Mouse (Mus musculus) cerebellum, adult 2 months (tissue): ENCODE data around the gene Oaz2. TPM values are rescaled to one million over a fixed set of nuclear protein-coding genes. Genes with fewer than 3 reads are reported as not detected.
A peak's percentile ranks its signal among the peaks of the same experiment; 100 is the strongest.

Experiments
- DNase-seq, 2 experiments: peaks; one replicate each; pipeline ENCODE4 v3.0.0; 2021
- H3K27ac ChIP-seq: fragments of 200-500 bp; 2 replicates; pipeline ENCODE4 v1.5.1; 2012; ENCODE audit warnings: low read length, control low read depth, inconsistent platforms; ENCODE audit not compliant: insufficient read depth
- H3K27me3 ChIP-seq: fragments of 200-500 bp; 2 replicates; pipeline ENCODE4 v1.6.1; 2012; ENCODE audit warnings: inconsistent platforms, mild to moderate bottlenecking, low read length, moderate library complexity; ENCODE audit not compliant: control insufficient read depth, insufficient read depth
- H3K4me1 ChIP-seq: fragments of 200-500 bp; 2 replicates; pipeline ENCODE4 v1.6.1; 2011; ENCODE audit warnings: low read length; ENCODE audit not compliant: control insufficient read depth, insufficient read depth
- H3K4me3 ChIP-seq: fragments of 200-500 bp; replicated peaks from 2 replicates; pipeline ENCODE3; 2011; ENCODE audit warnings: mild to moderate bottlenecking, low read depth, low read length, control low read depth; ENCODE audit not compliant: insufficient read depth
- CTCF ChIP-seq: fragments of 200-500 bp; IDR thresholded peaks from 2 replicates; pipeline ENCODE4 v1.5.1; 2011; ENCODE audit warnings: low read depth, mild to moderate bottlenecking, control low read depth, low read length, moderate library complexity, borderline replicate concordance; ENCODE audit not compliant: insufficient read depth
- POLR2A ChIP-seq: fragments of 200-500 bp; IDR thresholded peaks from 2 replicates; pipeline ENCODE4 v1.6.1; 2011; ENCODE audit warnings: low read length, control low read depth, borderline replicate concordance; ENCODE audit not compliant: insufficient read depth
- WGBS: fragments of 180-500 bp; shearing (Covaris S2); methylation state at CpG from one replicate; pipeline ENCODE4 v1.1.7; 2018; 5-methylcytosine and 5-hydroxymethylcytosine counted together
- polyA plus RNA-seq: library from polyadenylated mRNA; depleted of rRNA; stranded (reverse); fragments of >200 nt; gene quantifications from 2 replicates; pipeline ENCODE4 v1.2.3, GENCODE M21; 2012; rRNA removed

Gene Oaz2
- 218 and 230 TPM in 2 replicates for polyA plus RNA-seq

DNA sequence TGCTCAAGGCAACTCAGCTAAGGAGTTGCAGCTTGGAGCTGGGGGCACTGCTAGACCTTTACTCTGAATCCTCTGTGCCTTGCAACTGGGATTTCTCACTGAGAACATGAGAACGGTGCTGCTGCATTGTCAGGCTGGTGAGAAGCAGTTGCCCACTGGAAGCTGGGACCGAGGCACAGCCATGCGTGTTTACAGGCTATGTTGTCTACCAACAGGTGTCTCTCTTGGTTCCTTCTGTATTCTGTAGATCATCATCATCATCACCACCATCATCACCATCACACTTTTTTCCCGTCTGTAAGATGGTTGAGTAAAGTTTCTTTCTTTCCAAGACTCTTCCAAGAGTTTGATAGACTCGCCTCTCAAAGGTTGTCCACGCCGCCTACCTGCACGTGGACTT is at the start of gene Oaz2:
Gene Oaz2, plus strand, starts transcription at position 301 of the 400 bp plus-strand sequence.
- H3K27me3 ChIP-seq = no peaks in the 10 kb centered on the region
- WGBS = 93% methylated on average over 8 of the region's 8 CpGs
- H3K27ac ChIP-seq = no peak within 1 kb of the TSS
- TF ChIP-seq CTCF (no peak), POLR2A (no peak)
- H3K4me3 ChIP-seq = no peak within 1 kb of the TSS
- H3K4me1 ChIP-seq = no peaks in the 10 kb centered on the region
- no peak for DNase-seq

DNA sequence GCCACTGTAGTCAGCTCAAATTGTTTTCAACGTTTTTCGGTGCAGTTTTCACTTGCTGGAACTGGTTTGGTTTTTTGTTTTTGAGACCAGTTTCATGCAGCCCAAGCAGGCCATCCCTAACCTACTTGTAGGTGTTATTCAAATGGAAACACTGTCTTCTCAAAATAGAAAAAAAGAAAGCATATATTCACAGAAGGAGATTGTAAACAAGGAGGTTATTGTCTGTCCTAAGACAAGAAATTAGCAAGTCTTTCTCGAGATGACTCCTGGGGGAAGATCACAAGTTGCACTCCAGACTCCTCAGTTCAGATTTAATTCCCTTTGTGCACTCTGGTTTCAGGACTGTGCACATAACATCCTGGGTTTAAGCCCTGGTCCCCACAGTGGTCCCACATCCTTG is 48.5 kb upstream of the Oaz2 start:
- 64% methylated on average over 3 of the region's 3 CpGs for WGBS

DNA sequence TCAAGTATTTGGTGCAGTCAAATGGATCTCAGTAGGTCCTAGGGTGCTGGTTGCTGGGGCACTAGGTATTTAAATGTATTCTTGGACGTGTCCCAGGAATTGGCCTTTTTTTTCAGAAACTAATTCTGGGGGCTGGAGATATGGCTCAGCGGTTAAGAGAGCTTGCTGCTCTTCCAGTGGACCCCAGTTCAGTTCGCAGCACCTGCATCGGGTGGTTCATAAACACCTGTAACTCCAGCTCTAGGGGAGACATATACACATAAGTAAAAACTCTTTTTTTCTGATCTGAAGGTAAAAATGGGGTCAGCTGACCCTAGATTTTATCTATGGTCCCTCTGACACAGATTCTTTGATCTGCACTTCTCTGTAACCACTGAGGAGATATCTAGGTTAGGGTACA is 46.6 kb upstream of the Oaz2 start:
- Histone ChIP-seq H3K4me1 (no peaks in the 10 kb centered on the region), H3K27ac (no peak overlapping the region), H3K27me3 (no peaks in the 10 kb centered on the region; the same call in 1 of the 2 replicates), H3K4me3 (no peak overlapping the region)
- DNase-seq = no peak
- 80% methylated on average over 4 of the region's 4 CpGs for WGBS
- TF ChIP-seq CTCF = no peak
- TF ChIP-seq POLR2A = no peak

More for the DNA sequence above, 48.5 kb upstream of the Oaz2 start:
- no peak overlapping the region for H3K27ac ChIP-seq
- H3K27me3 ChIP-seq = no peaks in the 10 kb centered on the region
- TF ChIP-seq CTCF (no peak), POLR2A (no peak)
- no peak overlapping the region for H3K4me3 ChIP-seq
- H3K4me1 ChIP-seq = no peaks in the 10 kb centered on the region
- no peak for DNase-seq

DNA sequence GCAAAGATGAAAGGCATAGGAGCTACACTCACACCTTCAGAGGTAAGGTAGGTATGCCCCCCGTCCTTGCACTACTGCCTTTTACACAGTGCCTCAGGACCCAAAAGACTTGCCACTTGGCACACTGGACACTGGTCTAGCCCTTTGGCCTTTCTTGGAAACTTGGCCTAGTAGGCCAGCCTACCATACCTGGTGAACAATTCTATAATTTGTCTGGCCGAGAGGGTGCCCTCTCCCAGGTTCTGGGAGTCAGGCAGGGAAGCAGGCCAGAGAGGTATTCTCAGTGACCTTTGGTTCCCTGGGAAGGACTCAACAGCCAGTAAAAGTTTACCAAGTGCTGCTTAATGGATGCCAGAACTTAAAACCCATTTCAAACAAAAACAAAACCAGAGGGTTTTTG is 46.1 kb upstream of the Oaz2 start:
- H3K27me3 ChIP-seq = no peaks in the 10 kb centered on the region; the same call in 1 of the 2 replicates
- H3K27ac ChIP-seq = no peak overlapping the region
- no peak overlapping the region for H3K4me3 ChIP-seq
- TF ChIP-seq POLR2A (no peak), CTCF (no peak)
- no peak for DNase-seq
- H3K4me1 ChIP-seq = no peaks in the 10 kb centered on the region
- 76% methylated on average over 2 of the region's 2 CpGs for WGBS

DNA sequence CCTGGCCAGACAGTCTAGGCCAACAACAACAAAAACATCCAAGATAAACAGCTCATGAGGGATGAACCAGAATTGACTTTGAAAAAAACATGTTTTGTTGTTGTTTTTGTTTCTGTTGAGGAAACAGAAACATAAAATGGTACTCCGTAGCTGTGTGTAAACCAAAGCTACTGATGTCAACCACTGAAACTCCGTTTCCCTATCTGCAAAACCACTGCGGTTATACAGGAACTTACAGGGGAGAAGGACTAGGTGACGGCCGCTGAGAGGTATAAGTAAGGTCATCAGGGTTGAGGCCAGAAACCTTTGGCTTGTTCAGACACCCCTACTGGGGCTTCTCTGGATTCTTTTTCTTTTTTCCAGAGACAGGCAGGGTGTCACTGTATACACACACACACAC is 45.0 kb upstream of the Oaz2 start:
- no peak for DNase-seq
- 93% methylated on average over 5 of the region's 5 CpGs for WGBS
- no peak overlapping the region for H3K4me3 ChIP-seq
- TF ChIP-seq CTCF = no peak
- no peak for TF ChIP-seq POLR2A
- H3K27me3 ChIP-seq = no peaks in the 10 kb centered on the region; the same call in 1 of the 2 replicates
- H3K4me1 ChIP-seq = no peaks in the 10 kb centered on the region
- no peak overlapping the region for H3K27ac ChIP-seq

DNA sequence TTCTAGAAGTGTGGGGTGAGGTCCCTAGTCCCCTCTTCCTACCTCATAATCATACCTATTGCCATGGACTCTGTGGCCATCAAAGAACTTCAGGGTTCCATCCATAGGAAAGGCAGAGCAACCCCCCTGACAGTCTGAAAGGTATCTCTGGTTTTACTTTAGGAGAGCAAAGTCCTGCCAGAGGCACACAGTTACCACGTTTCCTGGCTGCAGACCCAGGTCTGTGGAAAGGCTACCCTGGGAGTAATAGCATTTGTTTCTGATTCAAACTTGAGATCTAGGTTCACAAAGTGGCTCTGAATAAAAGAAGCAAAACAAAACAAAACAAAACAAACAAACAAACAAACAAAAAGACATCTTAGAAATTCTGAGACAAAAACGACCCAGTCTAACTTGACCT is 43.5 kb upstream of the Oaz2 start:
- TF ChIP-seq CTCF (no peak), POLR2A (no peak)
- 68% methylated on average over 2 of the region's 2 CpGs for WGBS

DNA sequence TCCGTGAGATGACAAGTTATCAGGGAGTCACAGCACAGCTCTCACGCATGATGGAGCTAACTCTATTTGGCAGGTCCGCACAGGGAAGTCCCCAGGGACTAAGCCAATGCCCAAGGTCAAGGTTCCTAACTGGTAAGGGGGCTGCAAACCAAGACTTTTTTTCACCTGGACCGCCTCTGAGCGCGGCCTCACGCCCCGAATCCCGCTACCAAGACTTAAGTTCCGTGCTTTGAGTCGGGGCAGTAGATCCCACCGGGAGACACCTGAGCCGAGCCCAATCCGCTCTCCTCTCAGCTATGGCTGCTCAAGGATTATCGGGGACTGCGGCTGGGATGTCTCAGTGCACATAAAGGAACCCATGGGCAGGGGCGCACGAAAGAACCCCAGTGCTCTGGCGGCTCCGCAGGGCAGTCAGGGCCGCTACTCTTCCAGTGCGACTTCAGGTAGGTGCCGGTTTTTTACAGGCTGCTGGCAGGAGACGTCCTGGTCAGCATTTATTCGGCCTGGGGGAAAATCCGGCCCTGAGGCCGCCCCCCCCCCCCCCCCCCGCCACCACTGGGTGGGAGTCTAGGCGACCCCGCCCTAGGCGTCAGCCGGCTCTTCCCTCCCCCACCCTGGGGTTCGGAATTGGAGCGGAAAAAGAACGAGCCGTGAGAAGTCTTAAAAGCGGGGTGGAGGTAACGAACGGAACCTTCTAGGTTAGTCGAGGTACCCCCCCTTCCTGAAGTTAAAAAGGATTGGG is 38.6 kb upstream of the Oaz2 start, which contains the start of gene Rbpms2:
Gene Rbpms2, plus strand, starts transcription at position 624 of the 742 bp plus-strand sequence.
- Histone ChIP-seq H3K4me3 (peak within 1 kb of the TSS; percentile 43), H3K27me3 (peaks cover 12% of the 10 kb centered on the region; the same call in 1 of the 2 replicates), H3K27ac (no peak within 1 kb of the TSS), H3K4me1 (no peaks in the 10 kb centered on the region)
- WGBS = 4% methylated on average over 37 of the region's 40 CpGs
- TF ChIP-seq POLR2A (no peak), CTCF (no peak)
- peak in 1 of 2 experiments; percentile 13 for DNase-seq

More for the DNA sequence above, 43.5 kb upstream of the Oaz2 start:
- DNase-seq = no peak
- H3K27ac ChIP-seq = no peak overlapping the region
- H3K4me1 ChIP-seq = no peaks in the 10 kb centered on the region
- no peak overlapping the region for H3K4me3 ChIP-seq
- peaks cover under 1% of the 10 kb centered on the region; the same call in 1 of the 2 replicates for H3K27me3 ChIP-seq

DNA sequence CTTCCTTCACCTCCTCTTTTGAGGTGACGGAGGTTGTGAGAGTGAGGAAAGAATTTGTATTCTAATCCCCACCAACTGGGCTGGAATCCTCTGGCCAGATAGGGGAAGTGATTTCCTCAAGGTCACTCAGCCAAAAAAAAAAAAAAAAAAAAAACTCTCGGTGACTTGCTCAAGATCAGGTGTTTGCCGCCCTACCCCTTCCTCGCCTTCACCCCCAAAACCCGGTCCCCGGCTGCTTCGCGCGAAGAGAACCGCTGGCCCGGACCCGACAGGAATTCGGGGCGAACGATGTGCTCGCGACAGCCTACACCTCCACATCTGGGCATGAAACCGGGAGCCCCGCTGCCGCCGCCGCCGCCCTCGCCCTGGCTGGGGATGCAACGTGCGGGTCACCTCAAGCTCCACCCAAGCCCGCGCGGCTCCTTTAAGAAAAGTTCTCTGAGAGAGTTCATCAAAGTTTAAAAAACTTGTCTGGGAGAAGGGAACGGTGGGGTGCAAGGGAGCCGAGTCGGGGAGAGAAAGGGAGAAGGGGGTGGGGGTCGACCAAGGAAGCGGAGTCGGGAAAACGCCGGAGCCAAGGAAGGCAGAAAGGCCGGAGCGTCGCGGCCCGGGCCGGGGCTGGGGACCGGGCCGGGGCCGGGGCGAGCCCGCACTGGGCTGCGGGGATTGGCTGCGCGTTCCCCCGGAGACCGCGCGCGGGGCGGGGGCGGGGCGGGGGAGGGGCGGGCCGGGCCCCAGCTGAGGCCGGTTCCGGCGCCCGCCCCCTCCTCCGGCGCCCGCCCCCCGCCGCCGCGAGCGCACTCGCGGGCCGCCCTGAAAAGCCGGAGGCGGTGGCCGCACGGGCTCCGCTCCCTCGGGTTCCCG is 37.8 kb upstream of the Oaz2 start:
- WGBS = under 1% methylated on average over 68 of the region's 83 CpGs
- TF ChIP-seq POLR2A (no peak), CTCF (no peak)
- H3K27me3 ChIP-seq = peaks cover 12% of the 10 kb centered on the region; the same call in 1 of the 2 replicates
- H3K27ac ChIP-seq = no peak overlapping the region
- no peaks in the 10 kb centered on the region for H3K4me1 ChIP-seq
- DNase-seq = peak in 1 of 2 experiments; percentile 13
- H3K4me3 ChIP-seq = peak overlapping the region; percentile 43
